Mouse (Mus musculus): ENCODE data around the gene Cfap46.
"Not testable (repeated sequence)": the region's sequence is repeated elsewhere in the genome, so short reads cannot be mapped to it uniquely, and the experiment has no call there.

Gene Cfap46

DNA sequence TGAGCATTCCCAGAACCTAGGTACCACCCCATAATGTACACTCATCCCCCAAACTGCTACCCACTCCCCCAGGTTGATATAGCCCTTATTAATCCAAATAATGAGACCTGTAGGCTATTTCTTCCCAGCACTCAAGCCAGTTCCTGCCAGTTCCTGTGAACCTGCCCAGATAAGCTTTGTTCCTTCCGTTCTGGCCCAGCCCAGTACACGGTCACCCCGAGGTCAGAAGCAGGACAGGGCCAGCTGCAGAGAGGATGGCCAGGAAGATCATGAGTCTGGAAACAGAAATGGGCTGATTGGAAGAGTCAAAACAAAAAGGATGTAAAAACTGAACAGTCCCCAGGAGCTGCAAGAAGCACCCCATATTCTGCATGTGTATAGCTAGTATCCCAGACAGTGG, 20.3 kb downstream of the Cfap46 start:
- DNase-seq (ENCODE audit: low read depth, low spot score) = no peak

DNA sequence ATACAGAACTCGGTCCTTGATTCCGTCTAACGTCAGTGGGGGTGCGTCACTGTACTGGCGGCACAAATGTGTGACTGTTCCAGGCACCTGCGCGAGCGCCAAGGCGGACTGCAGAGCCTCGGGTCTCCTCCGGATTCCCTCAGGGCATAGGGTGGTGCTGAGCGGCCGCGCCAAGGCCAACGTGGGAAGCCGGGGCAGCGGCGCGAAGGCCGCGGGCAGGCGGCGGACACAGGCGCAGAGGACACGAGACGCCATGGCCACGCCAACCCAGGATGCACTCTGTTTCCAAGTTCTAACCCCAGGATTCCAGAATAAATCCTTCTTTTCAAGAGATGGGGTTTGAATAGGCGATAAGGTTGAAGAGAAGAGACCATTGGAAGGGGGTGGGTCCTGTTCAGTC, 23.7 kb downstream of the Cfap46 start:
- not testable (repeated sequence) for DNase-seq (ENCODE audit: low read depth, low spot score)

GRCm38 (mm10) chr7:139649698-139650097, 33.9 kb downstream of the Cfap46 start:
- no peak for DNase-seq (ENCODE audit: low read depth, low spot score)

- peak; percentile 89 for DNase-seq (ENCODE audit: low read depth, low spot score)
Measured at GRCm38 (mm10) chr7:139648107-139648824, 35.4 kb downstream of the Cfap46 start.

- DNase-seq (ENCODE audit: low read depth, low spot score) = no peak
Measured at GRCm38 (mm10) chr7:139633393-139633792, 50.2 kb downstream of the Cfap46 start.

GRCm38 (mm10) chr7:139625156-139625555, 58.5 kb downstream of the Cfap46 start:
- no peak for DNase-seq (ENCODE audit: low read depth, low spot score)

- DNase-seq (ENCODE audit: low read depth, low spot score) = no peak
Measured at GRCm38 (mm10) chr7:139622568-139622967, 61.0 kb downstream of the Cfap46 start.

- peak; percentile 70 for DNase-seq (ENCODE audit: low read depth, low spot score)
Measured at GRCm38 (mm10) chr7:139615767-139616766, 67.5 kb downstream of the Cfap46 start.

- no peak for DNase-seq (ENCODE audit: low read depth, low spot score)
Measured at GRCm38 (mm10) chr7:139610328-139610727, 73.3 kb downstream of the Cfap46 start.

GRCm38 (mm10) chr7:139595862-139596261, 87.8 kb downstream of the Cfap46 start:
- no peak for DNase-seq (ENCODE audit: low read depth, low spot score)

GRCm38 (mm10) chr7:139595311-139595710, 88.3 kb downstream of the Cfap46 start:
- no peak for DNase-seq (ENCODE audit: low read depth, low spot score)

DNA sequence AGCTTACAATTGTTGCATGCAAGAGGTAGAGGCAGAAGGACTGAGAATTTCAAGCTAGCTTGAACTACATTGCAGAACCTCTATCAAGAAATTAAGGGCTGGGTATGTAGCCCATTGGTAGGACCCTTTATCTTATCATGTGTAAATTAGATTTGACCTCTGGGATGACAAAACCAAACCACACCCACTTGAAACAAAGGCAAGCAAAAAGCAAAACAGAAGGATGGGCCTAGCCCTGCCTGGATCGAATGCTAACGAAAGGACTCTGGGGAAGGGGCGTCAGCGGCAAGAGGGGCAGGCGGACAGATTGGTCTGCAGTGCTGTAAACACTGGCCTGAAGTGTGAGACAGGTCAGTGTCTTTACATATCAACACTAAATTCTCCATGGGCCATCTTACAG, 92.3 kb downstream of the Cfap46 start:
- DNase-seq (ENCODE audit: low read depth, low spot score) = peak; percentile 43

DNA sequence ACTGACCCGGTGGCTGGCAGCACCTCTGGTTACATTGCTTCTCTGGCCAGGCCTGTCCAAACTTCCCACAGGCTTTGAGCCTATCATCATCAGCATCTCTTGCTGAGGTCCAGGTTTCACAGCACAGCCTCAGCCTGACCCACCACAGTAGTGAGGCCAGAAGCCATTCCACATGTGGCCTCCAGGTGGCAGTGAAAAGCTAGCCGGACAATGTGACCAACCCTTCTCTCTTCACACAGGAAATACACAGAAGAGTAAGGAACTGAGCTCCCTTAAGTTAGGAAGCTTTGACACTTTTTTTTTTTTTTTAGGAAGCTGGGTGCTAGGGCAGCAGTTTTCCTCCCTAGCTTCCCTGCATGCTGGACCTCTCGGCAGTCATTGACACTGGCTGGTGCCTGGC, 93.3 kb downstream of the Cfap46 start:
- DNase-seq (ENCODE audit: low read depth, low spot score) = peak; percentile 74

DNA sequence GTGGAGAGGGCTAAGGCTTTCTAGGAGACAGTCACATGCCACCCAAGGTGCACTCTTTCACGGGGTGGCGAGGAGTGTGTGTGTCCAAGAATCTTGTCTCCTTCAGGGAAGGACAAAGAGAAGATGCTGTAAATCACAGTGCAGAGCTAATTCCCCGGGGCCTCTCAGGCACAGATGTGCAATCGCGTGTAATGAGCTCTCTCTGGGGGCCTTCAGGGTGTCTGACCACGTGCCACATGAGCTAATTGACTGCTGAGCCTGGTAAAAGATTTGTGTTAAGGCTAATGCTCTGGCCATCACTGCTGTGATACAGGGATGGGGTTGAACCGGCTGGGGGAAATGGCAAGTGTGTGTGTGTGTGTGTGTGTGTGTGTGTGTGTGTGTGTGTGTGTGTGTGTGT, 95.7 kb downstream of the Cfap46 start:
- DNase-seq (ENCODE audit: low read depth, low spot score) = no peak

DNA sequence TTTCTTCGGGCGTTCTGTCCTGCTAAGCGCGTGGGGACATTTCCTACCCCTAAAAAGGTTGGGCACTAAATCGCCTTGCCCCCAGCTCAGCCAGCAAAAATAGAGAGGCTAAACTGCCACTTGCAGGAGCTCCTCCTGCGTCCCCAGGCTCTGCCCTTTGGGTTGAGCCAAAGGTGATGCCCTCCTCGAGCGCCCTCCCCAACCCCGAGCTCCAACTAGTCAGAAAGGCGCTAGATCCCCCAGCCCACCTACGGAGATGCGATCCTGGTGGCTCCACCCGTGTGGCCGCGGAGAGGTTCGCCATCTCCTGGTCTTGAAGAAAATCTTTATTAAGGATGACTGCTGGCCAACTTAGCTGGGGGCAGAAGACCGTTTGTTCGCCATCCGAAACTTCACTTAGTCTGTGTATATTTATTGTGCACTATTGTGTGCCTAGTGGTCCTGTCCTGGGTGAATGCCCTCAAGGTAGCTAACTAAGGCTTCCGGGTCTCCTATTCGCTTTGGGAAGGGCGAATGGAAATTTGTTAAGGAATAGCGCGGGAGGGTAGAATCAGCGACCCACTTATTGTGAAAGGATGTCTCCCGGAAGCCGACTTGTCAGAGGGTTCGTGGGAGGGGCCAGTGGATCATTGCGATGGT, 98.3 kb downstream of the Cfap46 start:
- peak; percentile 39 for DNase-seq (ENCODE audit: low read depth, low spot score)

GRCm38 (mm10) chr7:139584221-139585175, 99.1 kb downstream of the Cfap46 start:
- peak; percentile 28 for DNase-seq (ENCODE audit: low read depth, low spot score)

GRCm38 (mm10) chr7:139583094-139583737, 100.4 kb downstream of the Cfap46 start:
- DNase-seq (ENCODE audit: low read depth, low spot score) = no peak

- DNase-seq (ENCODE audit: low read depth, low spot score) = peak; percentile 69
Measured at GRCm38 (mm10) chr7:139582595-139582994, 101.0 kb downstream of the Cfap46 start, which contains the start of gene Nkx6-2. Nkx6-2 (minus strand) TSS chr7:139582797.

GRCm38 (mm10) chr7:139581801-139582571, 101.6 kb downstream of the Cfap46 start:
- DNase-seq (ENCODE audit: low read depth, low spot score) = peak; percentile 61
